Mouse (Mus musculus): Measurements from ENCODE around the gene Gm29644.
"Not testable (repeated sequence)": the region's sequence is repeated elsewhere in the genome, so short reads cannot be mapped to it uniquely, and the experiment has no call there.

The Gm29644 gene

GRCm38 (mm10) chrY:70303187-70303586, at the start of gene Gm29644, which contains the start of gene Gm29423:
Gene Gm29644 (minus strand): TSS chrY:70303343.
Gene Gm29423 (minus strand): TSS chrY:70303287.
- not testable (repeated sequence) for DNase-seq (ENCODE audit: low spot score in 2 of 2)

GRCm38 (mm10) chrY:70273542-70273941, 29.6 kb downstream of the Gm29644 start, which contains the start of gene Gm21118:
Gene Gm21118 (minus strand): TSS chrY:70273642.
- not testable (repeated sequence) for DNase-seq (ENCODE audit: low spot score in 2 of 2)
